Mouse (Mus musculus): ENCODE results near the gene Gm9844. TPM values are rescaled to one million over a fixed set of nuclear protein-coding genes. Genes with fewer than 3 reads are reported as not detected.

The Gm9844 gene
- total and polyA plus RNA-seq, 3 experiments = 1.4 to 25.1 (median 4.7) TPM

DNA sequence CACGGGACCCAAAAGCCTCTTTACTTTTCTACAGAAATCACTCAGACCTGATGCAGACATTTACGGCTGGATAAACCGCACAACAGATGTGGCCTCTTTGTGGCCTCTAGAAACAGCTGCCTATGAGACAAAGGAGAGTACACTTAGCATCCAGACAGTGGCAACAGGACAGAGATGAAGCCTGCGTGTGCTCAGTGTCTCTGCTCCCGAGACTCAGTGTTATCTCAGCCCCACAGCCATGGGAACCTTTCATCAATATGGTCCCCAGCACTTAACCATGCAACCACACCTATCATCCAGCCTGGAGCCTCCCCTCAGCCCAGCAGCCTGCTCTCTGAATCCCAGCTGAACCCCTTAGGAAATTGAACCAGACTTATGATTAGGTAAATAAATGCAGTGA is 2.8 kb upstream of the Gm9844 start:
- no peak for DNase-seq (ENCODE audit: extremely low read depth)
- Histone ChIP-seq H3K4me2 (ENCODE audit: insufficient read depth, low read depth, poor library complexity, severe bottlenecking) (no peak overlapping the region), H3K4me1 (ENCODE audit: control insufficient read depth in 1 of 2, insufficient read depth in 2 of 2) (peaks cover 0 to 19% of the 10 kb centered on the region in 2 experiments; a peak in 2 of 4 replicates), H3K27ac (ENCODE audit: insufficient read depth, low read depth) (no peak overlapping the region), H3K9ac (ENCODE audit: insufficient read depth, low read depth) (no peak overlapping the region), H3K27me3 (replicated peaks) (peaks cover 19% of the 10 kb centered on the region), H3K9me3 (replicated peaks; ENCODE audit: low read length) (peaks cover 2% of the 10 kb centered on the region), H3K36me3 (replicated peaks in 1 of 2; ENCODE audit: control insufficient read depth in 1 of 2, insufficient read depth in 1 of 2, low read length in 1 of 2) (no peaks in the 10 kb centered on the region), H3K79me2 (replicated peaks; ENCODE audit: control insufficient read depth, extremely low read depth, insufficient read depth, poor library complexity, severe bottlenecking) (no peaks in the 10 kb centered on the region), H3K4me3 (replicated peaks in 1 of 3; ENCODE audit: low read depth in 2 of 3, low read length in 2 of 3, poor library complexity in 1 of 3) (no peak overlapping the region)
- TF ChIP-seq MYC (IDR thresholded peaks at IDR 0.05; ENCODE audit: low read depth, low read length) (no peak), BHLHE40 (IDR thresholded peaks at IDR 0.05; ENCODE audit: low read depth, low read length) (peak; percentile 18; the same call in 1 of the 2 replicates), ZKSCAN1 (IDR thresholded peaks at IDR 0.05; ENCODE audit: borderline replicate concordance, low read depth, low read length) (no peak), MEF2A (IDR thresholded peaks at IDR 0.05; ENCODE audit: borderline replicate concordance, low read depth, low read length) (no peak), MXI1 (IDR thresholded peaks at IDR 0.05; ENCODE audit: low read depth, low read length) (no peak), RCOR1 (conservative IDR thresholded peaks at IDR 0.05; ENCODE audit: low read depth, low read length) (no peak), IRF4 (IDR thresholded peaks at IDR 0.05; ENCODE audit: low read depth, low read length) (peak; percentile 18; the same call in 1 of the 2 replicates), POLR2A (IDR thresholded peaks at IDR 0.05; ENCODE audit: low read depth, low read length) (no peak)
- dilution Hi-C loops (cut with MboI; ENCODE audit: extremely low pct_ligation_motif_present, extremely low pct_unique_long_range_greater_than_20kb, low sequenced_read_pairs) (no loop called here), in situ Hi-C loops (cut with MboI; ENCODE audit: low pct_ligation_motif_present, low pct_unique_long_range_greater_than_20kb, low sequenced_read_pairs) (loop anchor here (10.0 kb wide), 1 partner anchor 46 kb away; the partner anchor contains the start of gene Arhgef1)

DNA sequence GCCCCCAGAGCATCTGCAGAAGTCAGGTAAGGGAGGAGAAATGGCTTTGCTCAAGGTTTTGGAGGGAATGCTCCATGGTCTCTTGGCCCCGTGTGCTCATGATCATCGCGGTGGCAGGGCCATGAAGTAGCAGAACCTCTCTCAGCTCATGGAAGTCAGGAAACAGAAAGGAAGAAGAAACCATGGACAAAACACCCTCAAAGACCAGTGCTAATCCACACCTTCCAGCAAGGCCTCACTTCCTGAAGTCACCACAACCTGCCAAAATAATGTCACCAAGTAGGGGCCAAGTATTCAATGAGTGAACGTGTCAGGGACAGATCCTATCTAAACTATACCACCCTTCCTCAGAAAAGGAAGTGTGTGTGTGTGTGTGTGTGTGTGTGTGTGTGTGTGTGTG is 840 bp downstream of the Gm9844 start:
- dilution Hi-C loops (cut with MboI; ENCODE audit: extremely low pct_ligation_motif_present, extremely low pct_unique_long_range_greater_than_20kb, low sequenced_read_pairs) = no loop called here

DNA sequence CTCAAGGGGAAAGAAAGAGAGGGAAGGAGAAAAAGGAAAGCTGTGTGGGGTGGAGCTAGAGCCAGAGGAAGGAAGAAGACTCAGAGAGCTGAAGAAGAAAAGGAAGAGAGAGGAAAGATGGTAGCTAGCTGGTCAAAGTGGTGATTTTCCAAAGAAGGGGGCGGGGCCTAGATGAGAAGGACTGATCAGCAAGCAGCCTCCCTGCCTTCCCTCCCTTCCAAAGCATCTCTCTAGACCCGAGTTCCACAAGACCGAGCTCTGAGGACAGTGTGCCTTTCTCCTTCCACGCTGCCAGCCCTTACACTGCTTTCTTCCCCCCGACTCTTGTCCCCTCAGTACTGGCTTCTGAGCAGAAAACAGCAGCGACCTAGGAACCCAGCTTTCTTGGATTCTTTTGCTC is 2.1 kb downstream of the Gm9844 start:
- Histone ChIP-seq H3K27me3 (replicated peaks) (peaks cover 16% of the 10 kb centered on the region), H3K36me3 (replicated peaks in 1 of 2; ENCODE audit: control insufficient read depth in 1 of 2, insufficient read depth in 1 of 2, low read length in 1 of 2) (no peaks in the 10 kb centered on the region), H3K79me2 (replicated peaks; ENCODE audit: control insufficient read depth, extremely low read depth, insufficient read depth, poor library complexity, severe bottlenecking) (no peaks in the 10 kb centered on the region), H3K4me1 (ENCODE audit: control insufficient read depth in 1 of 2, insufficient read depth in 2 of 2) (peaks cover 0 to 5% of the 10 kb centered on the region in 2 experiments; a peak in 2 of 4 replicates), H3K9me3 (replicated peaks; ENCODE audit: low read length) (peaks cover 2% of the 10 kb centered on the region), H3K27ac (ENCODE audit: insufficient read depth, low read depth) (no peak overlapping the region), H3K4me2 (ENCODE audit: insufficient read depth, low read depth, poor library complexity, severe bottlenecking) (no peak overlapping the region), H3K9ac (ENCODE audit: insufficient read depth, low read depth) (no peak overlapping the region), H3K4me3 (replicated peaks in 1 of 3; ENCODE audit: low read depth in 2 of 3, low read length in 2 of 3, poor library complexity in 1 of 3) (no peak overlapping the region)
- dilution Hi-C loops (cut with MboI; ENCODE audit: extremely low pct_ligation_motif_present, extremely low pct_unique_long_range_greater_than_20kb, low sequenced_read_pairs) (no loop called here), in situ Hi-C loops (cut with MboI; ENCODE audit: low pct_ligation_motif_present, low pct_unique_long_range_greater_than_20kb, low sequenced_read_pairs) (no loop called here)
- TF ChIP-seq MYC (IDR thresholded peaks at IDR 0.05; ENCODE audit: low read depth, low read length) (no peak), KAT2A (IDR thresholded peaks at IDR 0.05; ENCODE audit: insufficient replicate concordance, low read length) (no peak), ZNF384 (IDR thresholded peaks at IDR 0.05; ENCODE audit: low read depth, low read length) (no peak), MXI1 (IDR thresholded peaks at IDR 0.05; ENCODE audit: low read depth, low read length) (no peak), RAD21 (IDR thresholded peaks at IDR 0.05; ENCODE audit: low read depth, low read length) (no peak), JUN (IDR thresholded peaks at IDR 0.05; ENCODE audit: insufficient read depth, low read depth, low read length) (no peak), HCFC1 (IDR thresholded peaks at IDR 0.05; ENCODE audit: low read depth, low read length) (no peak), CHD2 (IDR thresholded peaks at IDR 0.05; ENCODE audit: low read length) (no peak), ZC3H11A (IDR thresholded peaks at IDR 0.05; ENCODE audit: low read depth, low read length) (no peak), USF2 (conservative IDR thresholded peaks at IDR 0.05; ENCODE audit: low read depth, low read length) (no peak), ZKSCAN1 (IDR thresholded peaks at IDR 0.05; ENCODE audit: borderline replicate concordance, low read depth, low read length) (no peak), JUND (conservative IDR thresholded peaks at IDR 0.05; ENCODE audit: low read depth, low read length) (no peak)
- no peak for DNase-seq (ENCODE audit: extremely low read depth)

More for the DNA sequence above, 840 bp downstream of the Gm9844 start:
- Histone ChIP-seq H3K4me2 (ENCODE audit: insufficient read depth, low read depth, poor library complexity, severe bottlenecking) (no peak overlapping the region), H3K9ac (ENCODE audit: insufficient read depth, low read depth) (no peak overlapping the region), H3K4me1 (ENCODE audit: control insufficient read depth in 1 of 2, insufficient read depth in 2 of 2) (peaks cover 0 to 7% of the 10 kb centered on the region in 2 experiments; a peak in 2 of 4 replicates), H3K79me2 (replicated peaks; ENCODE audit: control insufficient read depth, extremely low read depth, insufficient read depth, poor library complexity, severe bottlenecking) (no peaks in the 10 kb centered on the region), H3K36me3 (replicated peaks in 1 of 2; ENCODE audit: control insufficient read depth in 1 of 2, insufficient read depth in 1 of 2, low read length in 1 of 2) (no peaks in the 10 kb centered on the region), H3K27ac (ENCODE audit: insufficient read depth, low read depth) (no peak overlapping the region), H3K27me3 (replicated peaks) (peaks cover 19% of the 10 kb centered on the region), H3K9me3 (replicated peaks; ENCODE audit: low read length) (peaks cover 2% of the 10 kb centered on the region), H3K4me3 (replicated peaks in 1 of 3; ENCODE audit: low read depth in 2 of 3, low read length in 2 of 3, poor library complexity in 1 of 3) (no peak overlapping the region)
- no peak for DNase-seq (ENCODE audit: extremely low read depth)
- TF ChIP-seq ETS1 (conservative IDR thresholded peaks at IDR 0.05; ENCODE audit: low read depth, low read length) (no peak), MYC (IDR thresholded peaks at IDR 0.05; ENCODE audit: low read depth, low read length) (no peak), ZKSCAN1 (IDR thresholded peaks at IDR 0.05; ENCODE audit: borderline replicate concordance, low read depth, low read length) (no peak), TBP (conservative IDR thresholded peaks at IDR 0.05; ENCODE audit: low read depth, low read length) (no peak), ZMIZ1 (IDR thresholded peaks at IDR 0.05; ENCODE audit: low read depth, low read length) (no peak), PAX5 (IDR thresholded peaks at IDR 0.05; ENCODE audit: low read length) (no peak), UBTF (IDR thresholded peaks at IDR 0.05; ENCODE audit: low read depth, low read length) (no peak), POLR2AphosphoS2 (IDR thresholded peaks at IDR 0.05; ENCODE audit: low read depth, low read length) (no peak), SIN3A (IDR thresholded peaks at IDR 0.05; ENCODE audit: low read length) (no peak), BHLHE40 (IDR thresholded peaks at IDR 0.05; ENCODE audit: low read depth, low read length) (no peak), CHD1 (IDR thresholded peaks at IDR 0.05; ENCODE audit: low read depth, low read length) (no peak), IRF4 (IDR thresholded peaks at IDR 0.05; ENCODE audit: low read depth, low read length) (no peak), MEF2A (IDR thresholded peaks at IDR 0.05; ENCODE audit: borderline replicate concordance, low read depth, low read length) (no peak), RAD21 (IDR thresholded peaks at IDR 0.05; ENCODE audit: low read depth, low read length) (no peak)
- in situ Hi-C loops (cut with MboI; ENCODE audit: low pct_ligation_motif_present, low pct_unique_long_range_greater_than_20kb, low sequenced_read_pairs) = no loop called here
